Mouse (Mus musculus) R1 (cell line): Measurements from ENCODE around the gene Krt10.

Source experiments
- DNase-seq: peaks from one replicate; pipeline ENCODE4 v3.0.0-alpha.2; 2018; ENCODE audit warnings: low read depth, low spot score

Krt10 gene

DNA sequence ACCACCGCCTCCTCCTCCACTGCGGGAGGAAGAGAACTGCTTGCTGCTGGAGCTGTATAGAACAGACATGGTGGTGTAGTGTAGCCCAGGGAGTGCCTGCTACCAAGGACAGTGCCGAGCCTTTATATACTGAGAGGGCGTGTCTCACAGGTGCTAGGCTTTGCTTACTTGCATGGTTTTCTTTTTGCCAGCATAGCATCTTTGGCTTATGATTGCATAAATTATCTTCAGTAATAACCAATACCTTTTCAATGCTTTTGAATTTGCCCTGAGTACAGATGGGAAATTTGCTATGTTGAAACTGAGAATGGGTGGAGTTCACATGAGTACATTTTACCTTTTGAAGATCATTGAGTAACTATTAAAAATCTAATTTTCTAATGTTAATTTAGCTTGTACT lies at the start of gene Krt10:
Gene Krt10, minus strand, starts transcription at position 101 of the 400 bp plus-strand sequence.
- peak; percentile 38 for DNase-seq

- DNase-seq, result peak; percentile 34
Observed at GRCm38 (mm10) chr11:99437972-99438371, 48.8 kb upstream of the Krt10 start, which contains the start of gene Krt20. Gene Krt20 (minus strand): TSS chr11:99438150.

DNA sequence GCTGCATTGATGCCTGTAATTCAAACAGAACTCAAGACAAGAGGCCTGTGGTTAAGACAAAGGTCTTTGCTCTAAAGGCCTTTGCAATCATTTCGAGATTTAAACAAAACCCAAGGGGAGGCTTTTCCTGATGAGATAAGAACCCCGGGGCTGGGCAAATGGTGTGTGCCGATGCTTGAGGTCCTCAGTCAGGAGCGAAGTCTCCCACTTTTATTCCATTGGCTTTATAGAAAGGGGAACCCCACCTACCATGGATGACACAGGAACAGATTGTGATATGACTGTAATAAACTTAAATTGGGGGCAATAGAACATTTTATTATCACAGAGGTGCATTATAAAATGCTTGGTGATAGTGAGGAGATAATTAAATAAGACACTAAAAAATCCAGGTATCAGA lies 47.5 kb upstream of the Krt10 start:
- no peak for DNase-seq

DNA sequence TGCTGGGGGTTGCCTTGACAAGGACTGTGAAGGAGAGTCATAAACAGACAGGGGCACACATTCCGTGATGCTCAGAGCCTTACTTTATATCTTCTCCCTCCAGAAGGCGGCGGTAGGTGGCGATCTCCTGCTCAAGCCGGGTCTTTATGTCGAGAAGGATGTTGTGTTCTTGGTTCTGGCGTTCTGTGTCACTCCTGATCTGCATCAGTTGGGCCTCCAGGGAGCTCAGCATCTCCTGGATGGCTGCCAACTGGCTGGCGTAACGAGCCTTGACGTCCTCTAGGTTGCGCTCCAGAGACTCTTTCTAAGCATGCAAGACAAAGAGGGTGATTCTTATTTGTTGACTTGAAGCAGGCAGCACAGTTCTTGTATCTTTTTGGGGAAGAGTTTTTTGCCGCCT lies 41.5 kb upstream of the Krt10 start:
- peak; percentile 59 for DNase-seq

GRCm38 (mm10) chr11:99422159-99422558 lies 33.0 kb upstream of the Krt10 start, which contains the start of gene Krt12:
Gene Krt12 (minus strand): TSS chr11:99422259.
- DNase-seq, result no peak

- no peak for DNase-seq
Observed at GRCm38 (mm10) chr11:99420586-99420985, 31.4 kb upstream of the Krt10 start.

- DNase-seq, result no peak
Observed at GRCm38 (mm10) chr11:99417819-99418218, 28.7 kb upstream of the Krt10 start.

- no peak for DNase-seq
Observed at GRCm38 (mm10) chr11:99416902-99417301, 27.7 kb upstream of the Krt10 start.

GRCm38 (mm10) chr11:99414463-99415147 lies 25.4 kb upstream of the Krt10 start:
- no peak for DNase-seq

GRCm38 (mm10) chr11:99413247-99413646 lies 24.1 kb upstream of the Krt10 start:
- DNase-seq, result peak; percentile 58

DNA sequence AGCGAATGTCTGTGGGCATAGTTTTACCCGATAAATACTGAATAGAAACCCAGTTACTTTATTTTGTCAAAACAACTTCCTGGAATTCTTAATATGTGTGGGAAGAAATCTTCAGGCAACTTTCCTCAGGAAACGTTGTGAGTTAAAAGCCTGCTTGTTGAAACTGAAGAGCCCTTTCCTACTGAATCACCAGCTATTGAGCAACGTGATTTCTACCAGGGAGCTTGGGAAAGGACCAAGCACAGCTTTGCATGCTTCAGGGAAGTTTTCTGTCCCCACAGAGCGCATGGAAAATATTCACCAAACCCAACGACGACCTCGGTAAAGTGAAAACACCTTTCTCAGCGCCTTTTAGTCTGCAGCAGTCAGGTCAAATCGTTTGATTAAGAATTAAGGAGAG lies 17.0 kb upstream of the Krt10 start:
- no peak for DNase-seq

GRCm38 (mm10) chr11:99399956-99400549 lies 10.9 kb upstream of the Krt10 start:
- DNase-seq, result no peak

DNA sequence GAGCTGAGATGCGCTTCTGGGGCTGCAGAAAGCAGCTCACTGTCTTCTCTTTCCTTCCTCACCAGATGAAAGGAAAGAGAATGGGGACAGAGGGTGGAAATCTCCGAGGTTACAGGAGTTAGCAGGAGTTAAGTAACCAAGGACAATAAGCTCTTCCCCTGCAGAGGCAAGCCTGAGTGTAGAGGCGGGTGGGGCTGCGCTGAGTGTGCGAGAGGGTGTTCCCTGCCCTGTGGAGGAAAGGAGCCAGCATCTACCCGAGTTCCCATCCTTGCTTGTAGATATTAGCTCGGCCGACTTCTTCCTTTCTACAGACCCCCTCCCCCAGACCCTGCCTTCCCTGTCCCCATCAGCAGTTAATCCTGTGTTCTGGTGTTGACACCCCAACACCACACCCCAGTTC lies 9.7 kb upstream of the Krt10 start:
- no peak for DNase-seq

DNA sequence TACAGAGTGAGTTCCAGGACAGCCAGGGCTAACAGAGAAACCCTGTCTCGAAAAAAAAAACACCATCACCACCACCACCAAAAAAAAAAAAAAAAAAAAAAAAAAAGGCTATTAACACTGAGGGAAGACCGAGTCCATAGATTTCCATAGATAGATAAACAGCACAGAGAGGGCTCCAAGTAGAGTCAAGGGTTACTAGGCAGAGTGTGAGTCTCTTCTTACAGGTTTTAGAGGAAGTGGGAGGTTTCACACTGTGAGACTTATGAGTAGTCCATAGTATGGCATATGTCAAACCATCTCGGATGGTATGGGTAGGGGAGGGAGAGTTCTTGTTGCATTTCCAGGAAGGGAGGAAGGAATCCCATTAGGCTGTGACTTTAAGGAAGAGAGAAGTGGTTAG lies 8.9 kb upstream of the Krt10 start:
- no peak for DNase-seq

GRCm38 (mm10) chr11:99396661-99397060 lies 7.5 kb upstream of the Krt10 start:
- no peak for DNase-seq

DNA sequence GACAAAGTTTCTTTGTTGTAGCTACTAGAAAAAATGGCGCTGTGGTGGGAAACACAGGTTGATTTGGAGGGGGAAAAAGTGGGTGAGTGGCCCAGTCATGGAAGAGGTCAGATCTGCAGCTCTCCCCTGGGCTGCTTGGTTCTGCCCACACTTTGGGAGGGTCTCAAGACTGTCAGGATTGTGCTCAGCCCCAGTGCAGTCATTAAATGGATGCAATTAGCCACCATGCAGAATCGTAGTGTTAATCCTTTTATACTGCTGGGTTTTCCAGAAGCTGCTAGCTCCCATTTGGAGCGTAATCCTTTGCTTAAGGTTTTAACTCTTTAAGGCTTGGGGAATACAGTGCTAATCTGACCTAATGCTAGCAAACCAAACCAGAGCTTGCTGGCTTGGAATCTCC lies 6.9 kb upstream of the Krt10 start:
- no peak for DNase-seq

- DNase-seq, result no peak
Observed at GRCm38 (mm10) chr11:99392492-99392891, 3.3 kb upstream of the Krt10 start.

DNA sequence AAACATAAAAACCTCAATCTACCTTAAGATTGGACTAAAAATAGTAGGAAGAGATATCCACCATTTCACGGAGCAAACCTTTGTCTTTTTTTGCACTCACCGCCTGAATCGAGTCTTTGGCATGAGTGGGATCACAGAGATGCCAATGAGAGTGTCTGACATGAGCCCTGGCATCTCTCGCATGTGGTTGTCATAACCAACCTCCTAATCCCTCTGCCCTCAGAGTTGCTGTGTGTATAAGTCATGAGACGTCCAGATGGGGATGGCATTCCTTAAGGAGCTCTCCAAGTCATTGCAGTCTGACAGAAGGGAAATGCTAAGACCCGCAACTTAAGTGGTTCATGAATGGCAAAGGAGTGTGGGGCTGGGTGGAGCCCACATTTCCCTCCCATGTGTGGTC lies 2.2 kb upstream of the Krt10 start:
- no peak for DNase-seq

- DNase-seq, result no peak
Observed at GRCm38 (mm10) chr11:99390866-99391265, 1.7 kb upstream of the Krt10 start.

DNA sequence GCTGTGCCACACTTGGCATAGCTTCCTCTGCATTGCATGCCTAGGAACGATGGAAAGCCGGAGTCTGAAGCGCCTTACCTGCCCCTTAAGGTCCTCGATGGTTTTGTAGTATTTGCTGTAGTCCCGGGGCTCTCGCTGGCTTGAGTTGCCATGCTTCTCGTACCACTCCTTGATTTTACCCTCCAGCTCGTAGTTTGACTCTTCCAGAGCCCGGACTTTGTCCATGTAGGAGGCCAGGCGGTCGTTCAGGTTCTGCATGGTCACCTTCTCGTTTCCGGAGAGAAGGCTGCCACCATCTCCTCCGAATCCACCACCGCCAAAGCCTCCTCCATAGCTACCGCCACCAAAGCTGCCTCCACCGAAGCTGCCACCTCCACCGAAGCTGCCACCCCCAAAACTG lies 503 bp downstream of the Krt10 start:
- DNase-seq, result no peak

- DNase-seq, result peak; percentile 89
Observed at GRCm38 (mm10) chr11:99385813-99386721, 3.1 kb downstream of the Krt10 start.

GRCm38 (mm10) chr11:99379568-99379967 lies 9.6 kb downstream of the Krt10 start:
- peak; percentile 76 for DNase-seq
